Mouse (Mus musculus): ENCODE results near the gene Tmem101.

- no peak; the same call in 1 of the 2 replicates for TF ChIP-seq ELF1 (IDR thresholded peaks at IDR 0.05; ENCODE audit: low read depth, low read length)
- no peak for TF ChIP-seq ZKSCAN1 (IDR thresholded peaks at IDR 0.05; ENCODE audit: low read depth, low read length)
- no peak for TF ChIP-seq EP300 (IDR thresholded peaks at IDR 0.05; ENCODE audit: low read depth in 1 of 2, low read length in 2 of 2)
- TF ChIP-seq POLR2A (IDR thresholded peaks at IDR 0.05; ENCODE audit: control insufficient read depth in 1 of 2, insufficient read depth in 1 of 2, low read depth in 1 of 2, low read length in 2 of 2, poor library complexity in 1 of 2) = no peak
- TF ChIP-seq SIN3A (IDR thresholded peaks at IDR 0.05; ENCODE audit: low read length) = no peak
- no peak for TF ChIP-seq MAX (IDR thresholded peaks at IDR 0.05; ENCODE audit: low read length)
- TF ChIP-seq ZNF384 (IDR thresholded peaks at IDR 0.05; ENCODE audit: low read depth, low read length) = no peak
- TF ChIP-seq ZC3H11A (IDR thresholded peaks at IDR 0.05; ENCODE audit: low read depth, low read length) = no peak
- no peak for TF ChIP-seq JUND (IDR thresholded peaks at IDR 0.05; ENCODE audit: low read depth, low read length)
- no peak for TF ChIP-seq GATA1 (IDR thresholded peaks at IDR 0.05; ENCODE audit: low read depth, low read length)
Measured at GRCm38 (mm10) chr11:102144957-102145470, 11.2 kb downstream of the Tmem101 start.
